Mouse (Mus musculus) hindbrain, embryonic 15.5 days (tissue): ENCODE data around the gene Tnpo1. TPM values are rescaled to one million over a fixed set of nuclear protein-coding genes. Genes with fewer than 3 reads are reported as not detected.

ENCODE experiments used
- ATAC-seq: fragments of 200-750 bp; cut with Nextera tagmentation; 2 replicates; pipeline ENCODE4 v1.8.0; 2017; ENCODE audit warnings: low read depth, moderate number of reproducible peaks, moderate TSS enrichment; ENCODE audit not compliant: low FRiP score
- H3K27ac ChIP-seq: fragments of 300-500 bp; sonication (generic); replicated peaks from 2 replicates; pipeline ENCODE4 v1.5.1; 2015; ENCODE audit warnings: mild to moderate bottlenecking, inconsistent platforms
- H3K27me3 ChIP-seq: fragments of 300-500 bp; sonication (generic); 2 replicates; pipeline ENCODE4 v1.6.1; 2015; ENCODE audit warnings: control low read depth, inconsistent platforms
- H3K36me3 ChIP-seq: fragments of 300-500 bp; sonication (generic); 2 replicates; pipeline ENCODE4 v1.6.1; 2015; ENCODE audit warnings: control low read depth, inconsistent platforms
- H3K4me1 ChIP-seq: fragments of 300-500 bp; sonication (generic); replicated peaks from 2 replicates; pipeline ENCODE4 v1.6.1; 2015; ENCODE audit warnings: control low read depth, inconsistent platforms
- H3K4me2 ChIP-seq: fragments of 300-500 bp; sonication (generic); 2 replicates; pipeline ENCODE4 v1.6.1; 2015; ENCODE audit warnings: moderate library complexity, mild to moderate bottlenecking, inconsistent platforms
- H3K4me3 ChIP-seq: fragments of 300-500 bp; sonication (generic); 2 replicates; pipeline ENCODE4 v1.5.1; 2015; ENCODE audit warnings: mild to moderate bottlenecking, inconsistent platforms
- H3K9ac ChIP-seq: fragments of 300-500 bp; sonication (generic); 2 replicates; pipeline ENCODE4 v1.6.1; 2015; ENCODE audit warnings: inconsistent platforms
- H3K9me3 ChIP-seq: fragments of 300-500 bp; sonication (generic); 2 replicates; pipeline ENCODE4 v1.6.1; 2016; ENCODE audit warnings: control low read depth, inconsistent platforms
- WGBS: fragments of 180-500 bp; shearing (Covaris S2); methylation state at CpG from one replicate; pipeline ENCODE4 v1.1.7; 2015; 5-methylcytosine and 5-hydroxymethylcytosine counted together
- polyA plus RNA-seq: library from polyadenylated mRNA; unstranded; fragments of >200 nt; fragmentation: Nextera tagmentation; extraction: Ambion mirVana; gene quantifications from 2 replicates; pipeline ENCODE4 v1.2.1, GENCODE M21; 2015

Gene Tnpo1
- polyA plus RNA-seq, 1 experiment from 2014 or later = 41.9 TPM

GRCm38 (mm10) chr13:98814275-98815040, 111.7 kb downstream of the Tnpo1 start:
- H3K9ac ChIP-seq = peak overlapping the region; percentile 94
- no peaks in the 10 kb centered on the region for H3K9me3 ChIP-seq
- no peaks in the 10 kb centered on the region for H3K36me3 ChIP-seq
- no peaks in the 10 kb centered on the region for H3K27me3 ChIP-seq
- ATAC-seq = peak; percentile 62
- H3K4me3 ChIP-seq = peak overlapping the region; percentile 95
- H3K4me1 ChIP-seq = peaks cover 14% of the 10 kb centered on the region
- H3K27ac ChIP-seq = peak overlapping the region; percentile 91
- WGBS = under 1% methylated on average over 63 of the region's 81 CpGs
- peak overlapping the region; percentile 52 for H3K4me2 ChIP-seq

- Histone ChIP-seq H3K4me1 (peaks cover 14% of the 10 kb centered on the region), H3K9me3 (no peaks in the 10 kb centered on the region), H3K4me3 (peak overlapping the region; percentile 95), H3K36me3 (no peaks in the 10 kb centered on the region), H3K4me2 (peak overlapping the region; percentile 52), H3K27ac (0 out of 2 replicates have a peak overlapping the region, but pooled peaks have one; percentile 91), H3K27me3 (no peaks in the 10 kb centered on the region), H3K9ac (peak overlapping the region; percentile 94)
- no peak for ATAC-seq
- 22% methylated on average over 12 of the region's 12 CpGs for WGBS
Observed at GRCm38 (mm10) chr13:98813596-98814274, 112.4 kb downstream of the Tnpo1 start.

GRCm38 (mm10) chr13:98813167-98813566, 113.0 kb downstream of the Tnpo1 start:
- Histone ChIP-seq H3K4me3 (peak overlapping the region; percentile 95), H3K4me1 (peaks cover 14% of the 10 kb centered on the region), H3K9me3 (no peaks in the 10 kb centered on the region), H3K9ac (no peak overlapping the region), H3K27me3 (no peaks in the 10 kb centered on the region), H3K27ac (no peak overlapping the region), H3K36me3 (no peaks in the 10 kb centered on the region), H3K4me2 (peak overlapping the region; percentile 52)
- no peak for ATAC-seq
- WGBS = 90% methylated on average over 2 of the region's 2 CpGs

GRCm38 (mm10) chr13:98812285-98812684, 113.9 kb downstream of the Tnpo1 start:
- no peak for ATAC-seq
- Histone ChIP-seq H3K27ac (no peak overlapping the region), H3K27me3 (no peaks in the 10 kb centered on the region), H3K4me2 (no peak overlapping the region), H3K4me3 (no peak overlapping the region), H3K36me3 (no peaks in the 10 kb centered on the region), H3K4me1 (peaks cover 14% of the 10 kb centered on the region), H3K9me3 (no peaks in the 10 kb centered on the region), H3K9ac (no peak overlapping the region)
- 81% methylated on average over 4 of the region's 4 CpGs for WGBS

- no peak for ATAC-seq
- 75% methylated on average over 6 of the region's 6 CpGs for WGBS
Observed at GRCm38 (mm10) chr13:98810143-98810542, 116.0 kb downstream of the Tnpo1 start.

GRCm38 (mm10) chr13:98809087-98809486, 117.1 kb downstream of the Tnpo1 start:
- Histone ChIP-seq H3K27me3 (no peaks in the 10 kb centered on the region), H3K9me3 (no peaks in the 10 kb centered on the region), H3K36me3 (peaks cover 3% of the 10 kb centered on the region), H3K4me2 (no peak overlapping the region), H3K9ac (no peak overlapping the region), H3K4me1 (peaks cover 10% of the 10 kb centered on the region), H3K4me3 (no peak overlapping the region), H3K27ac (no peak overlapping the region)
- WGBS = 92% methylated on average over 1 of the region's 1 CpGs
- no peak for ATAC-seq

More at GRCm38 (mm10) chr13:98810143-98810542, 116.0 kb downstream of the Tnpo1 start:
- Histone ChIP-seq H3K4me3 (no peak overlapping the region), H3K27me3 (no peaks in the 10 kb centered on the region), H3K9ac (no peak overlapping the region), H3K36me3 (peaks cover under 1% of the 10 kb centered on the region; the same call in 1 of the 2 replicates), H3K4me2 (no peak overlapping the region), H3K27ac (no peak overlapping the region), H3K4me1 (peaks cover 10% of the 10 kb centered on the region), H3K9me3 (no peaks in the 10 kb centered on the region)

GRCm38 (mm10) chr13:98804480-98804879, 121.7 kb downstream of the Tnpo1 start:
- Histone ChIP-seq H3K9me3 (no peaks in the 10 kb centered on the region), H3K27ac (no peak overlapping the region), H3K9ac (no peak overlapping the region), H3K4me3 (no peak overlapping the region), H3K4me1 (no peaks in the 10 kb centered on the region), H3K36me3 (peaks cover 22% of the 10 kb centered on the region), H3K4me2 (no peak overlapping the region), H3K27me3 (no peaks in the 10 kb centered on the region)
- WGBS = 97% methylated on average over 1 of the region's 1 CpGs
- ATAC-seq = no peak

GRCm38 (mm10) chr13:98803699-98804098, 122.5 kb downstream of the Tnpo1 start:
- Histone ChIP-seq H3K27me3 (no peaks in the 10 kb centered on the region), H3K4me1 (no peaks in the 10 kb centered on the region), H3K4me2 (no peak overlapping the region), H3K9ac (no peak overlapping the region), H3K36me3 (peaks cover 22% of the 10 kb centered on the region), H3K4me3 (no peak overlapping the region), H3K27ac (no peak overlapping the region), H3K9me3 (no peaks in the 10 kb centered on the region)
- WGBS = 89% methylated on average over 4 of the region's 4 CpGs
- no peak for ATAC-seq

GRCm38 (mm10) chr13:98802957-98803356, 123.2 kb downstream of the Tnpo1 start:
- Histone ChIP-seq H3K4me3 (no peak overlapping the region), H3K9ac (no peak overlapping the region), H3K4me1 (no peaks in the 10 kb centered on the region), H3K4me2 (no peak overlapping the region), H3K9me3 (no peaks in the 10 kb centered on the region), H3K36me3 (peaks cover 22% of the 10 kb centered on the region), H3K27me3 (no peaks in the 10 kb centered on the region), H3K27ac (no peak overlapping the region)
- no peak for ATAC-seq
- 95% methylated on average over 3 of the region's 3 CpGs for WGBS

GRCm38 (mm10) chr13:98795511-98795910, 130.7 kb downstream of the Tnpo1 start:
- Histone ChIP-seq H3K4me3 (no peak overlapping the region), H3K27me3 (no peaks in the 10 kb centered on the region), H3K4me2 (no peak overlapping the region), H3K9ac (no peak overlapping the region), H3K4me1 (no peaks in the 10 kb centered on the region), H3K36me3 (peaks cover 24% of the 10 kb centered on the region), H3K9me3 (no peaks in the 10 kb centered on the region), H3K27ac (no peak overlapping the region)
- no peak for ATAC-seq
- WGBS = 89% methylated on average over 3 of the region's 3 CpGs

GRCm38 (mm10) chr13:98792864-98793263, 133.3 kb downstream of the Tnpo1 start:
- Histone ChIP-seq H3K9ac (no peak overlapping the region), H3K9me3 (no peaks in the 10 kb centered on the region), H3K27me3 (no peaks in the 10 kb centered on the region), H3K4me3 (no peak overlapping the region), H3K36me3 (peaks cover 19% of the 10 kb centered on the region), H3K27ac (no peak overlapping the region), H3K4me1 (no peaks in the 10 kb centered on the region), H3K4me2 (no peak overlapping the region)
- ATAC-seq = no peak
- 100% methylated on average over 1 of the region's 1 CpGs for WGBS

GRCm38 (mm10) chr13:98791693-98792092, 134.5 kb downstream of the Tnpo1 start:
- no peaks in the 10 kb centered on the region for H3K4me1 ChIP-seq
- no peak overlapping the region for H3K4me2 ChIP-seq
- H3K4me3 ChIP-seq = no peak overlapping the region
- no peak for ATAC-seq
- WGBS = 100% methylated on average over 1 of the region's 1 CpGs
- no peaks in the 10 kb centered on the region for H3K27me3 ChIP-seq
- H3K9ac ChIP-seq = no peak overlapping the region
- H3K9me3 ChIP-seq = no peaks in the 10 kb centered on the region
- peaks cover 17% of the 10 kb centered on the region for H3K36me3 ChIP-seq
- no peak overlapping the region for H3K27ac ChIP-seq
